Mouse (Mus musculus) c-Kit-positive CD71-positive TER-119-negative erythroid progenitor cells, embryonic 14.5 days (primary cell): ENCODE data around the gene Slc47a1.

Experiments
- DNase-seq: peaks from one replicate; pipeline ENCODE4 v3.0.0-alpha.2; 2013; ENCODE audit warnings: low read depth

Slc47a1 gene

GRCm38 (mm10) chr11:61378651-61379050 lies 506 bp upstream of the Slc47a1 start:
- DNase-seq, result no peak

- DNase-seq, result no peak
Measured at GRCm38 (mm10) chr11:61368668-61369067, 9.5 kb downstream of the Slc47a1 start.

GRCm38 (mm10) chr11:61366517-61367273 lies 11.4 kb downstream of the Slc47a1 start:
- no peak for DNase-seq

GRCm38 (mm10) chr11:61365938-61366337 lies 12.2 kb downstream of the Slc47a1 start:
- DNase-seq, result no peak

GRCm38 (mm10) chr11:61364096-61364495 lies 14.0 kb downstream of the Slc47a1 start:
- no peak for DNase-seq

- no peak for DNase-seq
Measured at GRCm38 (mm10) chr11:61361515-61362190, 16.5 kb downstream of the Slc47a1 start.

GRCm38 (mm10) chr11:61356600-61356999 lies 21.5 kb downstream of the Slc47a1 start:
- no peak for DNase-seq

- no peak for DNase-seq
Measured at GRCm38 (mm10) chr11:61356111-61356510, 22.0 kb downstream of the Slc47a1 start.

- DNase-seq, result no peak
Measured at GRCm38 (mm10) chr11:61355351-61355750, 22.8 kb downstream of the Slc47a1 start.

- DNase-seq, result no peak
Measured at GRCm38 (mm10) chr11:61354346-61354745, 23.8 kb downstream of the Slc47a1 start.

GRCm38 (mm10) chr11:61353038-61353437 lies 25.1 kb downstream of the Slc47a1 start:
- no peak for DNase-seq

- DNase-seq, result no peak
Measured at GRCm38 (mm10) chr11:61352138-61352651, 25.9 kb downstream of the Slc47a1 start.

GRCm38 (mm10) chr11:61349337-61349736 lies 28.8 kb downstream of the Slc47a1 start:
- DNase-seq, result peak; percentile 58

GRCm38 (mm10) chr11:61346133-61346532 lies 32.0 kb downstream of the Slc47a1 start:
- no peak for DNase-seq

- DNase-seq, result no peak
Measured at GRCm38 (mm10) chr11:61342505-61343420, 35.4 kb downstream of the Slc47a1 start, which contains the start of gene Slc47a2. TSS of gene Slc47a2 (minus strand) at chr11:61342860.

GRCm38 (mm10) chr11:61341971-61342370 lies 36.2 kb downstream of the Slc47a1 start:
- no peak for DNase-seq

GRCm38 (mm10) chr11:61341233-61341632 lies 36.9 kb downstream of the Slc47a1 start:
- no peak for DNase-seq

- DNase-seq, result no peak
Measured at GRCm38 (mm10) chr11:61340374-61340773, 37.8 kb downstream of the Slc47a1 start.

- no peak for DNase-seq
Measured at GRCm38 (mm10) chr11:61337586-61337985, 40.6 kb downstream of the Slc47a1 start.

GRCm38 (mm10) chr11:61320904-61321687 lies 57.0 kb downstream of the Slc47a1 start:
- no peak for DNase-seq

GRCm38 (mm10) chr11:61319923-61320567 lies 58.1 kb downstream of the Slc47a1 start:
- DNase-seq, result no peak
